Mouse (Mus musculus) heart, postnatal 0 days (tissue): ENCODE data around the gene 1700088E04Rik.

ENCODE experiments used
- CTCF ChIP-seq: IDR thresholded peaks from 2 replicates; pipeline ENCODE4 v1.5.1; 2016; ENCODE audit warnings: antibody characterized with exemption, control low read depth, low read depth
- EP300 ChIP-seq: IDR thresholded peaks from 2 replicates; pipeline ENCODE4 v1.6.1; 2016; ENCODE audit warnings: antibody characterized with exemption, low read depth

DNA sequence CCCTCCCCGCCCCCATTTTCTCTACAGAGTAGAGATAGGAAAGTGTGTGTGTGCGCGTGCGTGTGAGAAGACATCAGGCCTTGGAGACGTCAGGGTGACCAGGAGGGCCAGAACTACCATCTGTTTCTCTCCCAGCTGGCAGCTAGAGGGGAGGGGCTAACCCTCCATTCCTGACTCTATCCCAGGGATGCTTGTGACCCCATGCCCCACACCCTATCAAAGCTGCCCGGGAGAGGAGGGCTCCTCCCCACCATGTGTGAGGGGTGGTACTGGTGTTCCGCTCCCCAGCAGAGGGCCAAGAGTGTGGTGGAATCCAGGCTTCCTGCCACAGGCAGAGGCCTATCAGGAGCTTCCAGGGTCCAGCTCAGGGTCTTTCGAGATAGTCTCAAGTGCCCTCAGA is 25.7 kb upstream of the 1700088E04Rik start:
- TF ChIP-seq EP300 (no peak), CTCF (no peak)
